In genomic region chr10:78244438-78245224, GRCm38 (mm10) we compare ENCODE assay signal across 7 mouse cellular contexts. TPM values are rescaled to one million over a fixed set of nuclear protein-coding genes. Genes with fewer than 3 reads are reported as not detected.
A peak's percentile ranks its signal among the peaks of the same experiment; 100 is the strongest.
DNase-seq lines count a peak whose midpoint lies in the region; ATAC-seq lines count a peak whose summit lies in the region.

Gene Trappc10 (minus strand): TSS chr10:78244641.

- peak within 1 kb of the TSS; percentile 91 for H3K9ac ChIP-seq in midbrain, embryonic 13.5 days (replicated peaks)

- peak; percentile 93 for DNase-seq in adrenal gland, postnatal 10 days
- DNase-seq in embryonic facial prominence, embryonic 10.5 days (ENCODE audit: low spot score) = peak; percentile 90
- DNase-seq in kidney, adult 11 months = peak; percentile 89
- peak; percentile 87 for DNase-seq in limb, embryonic 10.5 days (ENCODE audit: low spot score)
- peak; percentile 86 for DNase-seq in spleen, adult 12 weeks (ENCODE audit: low spot score)

- no peaks in the 10 kb centered on the region for H3K27me3 ChIP-seq in embryonic facial prominence, embryonic 10.5 days (replicated peaks; ENCODE audit: low read depth, poor library complexity, severe bottlenecking)
- no peaks in the 10 kb centered on the region for H3K27me3 ChIP-seq in limb, embryonic 10.5 days (ENCODE audit: low read depth, poor library complexity, severe bottlenecking)
- no peaks in the 10 kb centered on the region for H3K27me3 ChIP-seq in midbrain, embryonic 13.5 days

- ATAC-seq in granulocyte monocyte progenitor cell, adult 5-6 weeks (replicated peaks; ENCODE audit: poor library complexity, severe bottlenecking) = peak; percentile 87
- peak; percentile 96 for ATAC-seq in midbrain, embryonic 13.5 days

- peak within 1 kb of the TSS; percentile 94 for H3K4me3 ChIP-seq in embryonic facial prominence, embryonic 10.5 days
- peak within 1 kb of the TSS; percentile 94 for H3K4me3 ChIP-seq in limb, embryonic 10.5 days
- H3K4me3 ChIP-seq in midbrain, embryonic 13.5 days (replicated peaks) = peak within 1 kb of the TSS; percentile 94

- peaks cover 24% of the 10 kb centered on the region for H3K4me1 ChIP-seq in embryonic facial prominence, embryonic 10.5 days
- H3K4me1 ChIP-seq in limb, embryonic 10.5 days = peaks cover 22% of the 10 kb centered on the region
- H3K4me1 ChIP-seq in midbrain, embryonic 13.5 days (replicated peaks) = peaks cover 23% of the 10 kb centered on the region

- peak within 1 kb of the TSS; percentile 94 for H3K4me2 ChIP-seq in midbrain, embryonic 13.5 days (replicated peaks)

- 0 out of 2 replicates have a peak, but pooled peaks cover 3% of the 10 kb centered on the region for H3K36me3 ChIP-seq in embryonic facial prominence, embryonic 10.5 days (replicated peaks)
- H3K36me3 ChIP-seq in limb, embryonic 10.5 days = 0 out of 2 replicates have a peak, but pooled peaks cover 3% of the 10 kb centered on the region
- H3K36me3 ChIP-seq in midbrain, embryonic 13.5 days = 0 out of 2 replicates have a peak, but pooled peaks cover 3% of the 10 kb centered on the region

- WGBS in embryonic facial prominence, embryonic 10.5 days = under 1% methylated on average over 73 of the region's 74 CpGs
- WGBS in limb, embryonic 10.5 days = under 1% methylated on average over 68 of the region's 74 CpGs
- under 1% methylated on average over 61 of the region's 74 CpGs for WGBS in midbrain, embryonic 13.5 days

- H3K27ac ChIP-seq in embryonic facial prominence, embryonic 10.5 days (replicated peaks) = peak within 1 kb of the TSS; percentile 86
- H3K27ac ChIP-seq in limb, embryonic 10.5 days = peak within 1 kb of the TSS; percentile 86
- peak within 1 kb of the TSS; percentile 80 for H3K27ac ChIP-seq in midbrain, embryonic 13.5 days

- H3K9me3 ChIP-seq in embryonic facial prominence, embryonic 10.5 days = no peaks in the 10 kb centered on the region
- no peaks in the 10 kb centered on the region for H3K9me3 ChIP-seq in limb, embryonic 10.5 days (replicated peaks)
- no peaks in the 10 kb centered on the region for H3K9me3 ChIP-seq in midbrain, embryonic 13.5 days

RNA-seq across cellular contexts. Expression of gene Trappc10, which starts in this region (rescaled TPM):
- total RNA-seq in adrenal gland, postnatal 10 days (2021) = 10 to 100 TPM; 44.3 to 53.2 TPM
- 8.1 and 10.2 TPM in 2 replicates for polyA plus RNA-seq in embryonic facial prominence, embryonic 10.5 days (2016; fragmentation: Nextera tagmentation; extraction: Ambion mirVana)
- 30.9 and 46.2 TPM in 2 replicates for total RNA-seq in granulocyte monocyte progenitor cell, adult 5-6 weeks (2014; fragmentation: Nextera tagmentation)
- total RNA-seq in granulocyte monocyte progenitor cell, adult 5-6 weeks (2017) = 31.4 and 34.1 TPM in 2 replicates
- 10.3 and 13.1 TPM in 2 replicates for polyA plus RNA-seq in limb, embryonic 10.5 days (2016; fragmentation: Nextera tagmentation; extraction: Ambion mirVana)
- polyA plus RNA-seq in midbrain, embryonic 13.5 days (2015; fragmentation: Nextera tagmentation; extraction: Ambion mirVana) = 21.3 and 26.7 TPM in 2 replicates

Comparison
In these comparisons a context has a peak if more than half of its experiments do, and no peak if none do; other contexts are left out.
1. Peak in every context shown above with its lines: DNase-seq, ATAC-seq, H3K4me3 ChIP-seq and H3K27ac ChIP-seq.